Mouse (Mus musculus) liver, embryonic 14.5 days (tissue): ENCODE results near the gene Pbx1.

Experiments used
- CTCF ChIP-seq: IDR thresholded peaks from 2 replicates; pipeline ENCODE4 v1.5.1; 2016; ENCODE audit warnings: antibody characterized with exemption, low read depth, control low read depth
- EP300 ChIP-seq: IDR thresholded peaks from 2 replicates; pipeline ENCODE4 v1.6.1; 2016; ENCODE audit warnings: antibody characterized with exemption, low read depth

DNA sequence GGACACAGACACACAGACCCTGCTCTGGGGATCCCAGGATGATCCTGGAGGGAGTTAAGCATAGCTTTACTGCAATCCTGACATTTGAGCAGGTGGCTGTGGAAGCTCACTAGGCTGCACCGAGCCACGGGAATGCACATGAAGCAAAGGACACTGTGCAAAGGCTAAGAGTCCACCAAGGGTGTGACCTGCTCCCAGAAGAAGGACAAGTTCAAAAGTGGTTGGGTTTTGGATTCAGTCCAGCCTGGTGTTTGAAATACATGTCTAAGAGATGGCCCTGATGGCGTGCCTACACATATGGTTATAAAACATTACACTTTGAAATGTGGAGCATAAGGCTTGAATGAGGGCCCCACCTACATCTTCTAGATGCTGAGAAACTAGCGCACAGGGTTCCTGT is 50.6 kb downstream of the Pbx1 start:
- no peak for TF ChIP-seq CTCF
- TF ChIP-seq EP300: no peak
